Mouse (Mus musculus): ENCODE data around the gene Fam131c. TPM values are rescaled to one million over a fixed set of nuclear protein-coding genes. Genes with fewer than 3 reads are reported as not detected.

The Fam131c gene
- polyA plus RNA-seq, 1 experiment from 2014 or later = 42.5 TPM

GRCm38 (mm10) chr4:141389366-141390150 lies 21.5 kb downstream of the Fam131c start:
- no peak overlapping the region for H3K4me3 ChIP-seq (replicated peaks)
- H3K4me2 ChIP-seq = no peak overlapping the region
- H3K4me1 ChIP-seq = 0 out of 2 replicates have a peak, but pooled peaks cover 3% of the 10 kb centered on the region
- H3K9ac ChIP-seq (replicated peaks) = no peak overlapping the region
- H3K27me3 ChIP-seq (replicated peaks) = peaks cover 7% of the 10 kb centered on the region
- no peaks in the 10 kb centered on the region for H3K9me3 ChIP-seq (replicated peaks)
- no peaks in the 10 kb centered on the region for H3K36me3 ChIP-seq
- ATAC-seq (ENCODE audit: low FRiP score) = no peak
- WGBS = 82% methylated on average over 18 of the region's 18 CpGs
- no peak overlapping the region for H3K27ac ChIP-seq (replicated peaks)

- 82% methylated on average over 12 of the region's 12 CpGs for WGBS
- no peaks in the 10 kb centered on the region for H3K9me3 ChIP-seq (replicated peaks)
- no peaks in the 10 kb centered on the region for H3K36me3 ChIP-seq
- peaks cover 9% of the 10 kb centered on the region; the same call in 1 of the 2 replicates for H3K27me3 ChIP-seq (replicated peaks)
- H3K4me2 ChIP-seq = no peak overlapping the region
- ATAC-seq (ENCODE audit: low FRiP score) = no peak
- no peak overlapping the region for H3K27ac ChIP-seq (replicated peaks)
- no peak overlapping the region for H3K9ac ChIP-seq (replicated peaks)
- no peak overlapping the region for H3K4me3 ChIP-seq (replicated peaks)
- peaks cover 4% of the 10 kb centered on the region; the same call in 1 of the 2 replicates for H3K4me1 ChIP-seq
These were observed 23.3 kb downstream of the Fam131c start for GRCm38 (mm10) chr4:141391293-141391692.

- no peaks in the 10 kb centered on the region for H3K36me3 ChIP-seq
- no peak for ATAC-seq (ENCODE audit: low FRiP score)
- H3K9me3 ChIP-seq (replicated peaks) = no peaks in the 10 kb centered on the region
- H3K27ac ChIP-seq (replicated peaks) = no peak overlapping the region
- H3K4me1 ChIP-seq = peaks cover 4% of the 10 kb centered on the region; the same call in 1 of the 2 replicates
- H3K9ac ChIP-seq (replicated peaks) = no peak overlapping the region
- 14% methylated on average over 16 of the region's 16 CpGs for WGBS
- peaks cover 9% of the 10 kb centered on the region; the same call in 1 of the 2 replicates for H3K27me3 ChIP-seq (replicated peaks)
- peak overlapping the region; percentile 30; the same call in 1 of the 2 replicates for H3K4me2 ChIP-seq
- no peak overlapping the region for H3K4me3 ChIP-seq (replicated peaks)
These were observed 26.7 kb downstream of the Fam131c start for GRCm38 (mm10) chr4:141394751-141395150.

GRCm38 (mm10) chr4:141397861-141398260 lies 29.8 kb downstream of the Fam131c start:
- Histone ChIP-seq H3K9ac (replicated peaks) (no peak overlapping the region), H3K4me2 (no peak overlapping the region), H3K27me3 (replicated peaks) (peaks cover 9% of the 10 kb centered on the region; the same call in 1 of the 2 replicates), H3K36me3 (no peaks in the 10 kb centered on the region), H3K4me3 (replicated peaks) (no peak overlapping the region), H3K4me1 (peaks cover 4% of the 10 kb centered on the region; the same call in 1 of the 2 replicates), H3K9me3 (replicated peaks) (no peaks in the 10 kb centered on the region), H3K27ac (replicated peaks) (no peak overlapping the region)
- 77% methylated on average over 12 of the region's 12 CpGs for WGBS
- no peak for ATAC-seq (ENCODE audit: low FRiP score)

- peaks cover 4% of the 10 kb centered on the region; the same call in 1 of the 2 replicates for H3K4me1 ChIP-seq
- no peak within 1 kb of the TSS for H3K4me3 ChIP-seq (replicated peaks)
- ATAC-seq (ENCODE audit: low FRiP score) = no peak
- 74% methylated on average over 12 of the region's 12 CpGs for WGBS
- H3K27ac ChIP-seq (replicated peaks) = no peak within 1 kb of the TSS
- no peak within 1 kb of the TSS for H3K4me2 ChIP-seq
- H3K27me3 ChIP-seq (replicated peaks) = peaks cover 9% of the 10 kb centered on the region; the same call in 1 of the 2 replicates
- H3K36me3 ChIP-seq = no peaks in the 10 kb centered on the region
- H3K9me3 ChIP-seq (replicated peaks) = no peaks in the 10 kb centered on the region
- no peak within 1 kb of the TSS for H3K9ac ChIP-seq (replicated peaks)
These were observed 30.5 kb downstream of the Fam131c start, which contains the start of gene Clcnka for GRCm38 (mm10) chr4:141398545-141398944. Gene Clcnka (minus strand): TSS chr4:141398724.

GRCm38 (mm10) chr4:141400171-141400570 lies 32.2 kb downstream of the Fam131c start:
- WGBS = 89% methylated on average over 15 of the region's 15 CpGs
- H3K4me2 ChIP-seq = no peak overlapping the region
- peaks cover 5% of the 10 kb centered on the region; the same call in 1 of the 2 replicates for H3K27me3 ChIP-seq (replicated peaks)
- no peak overlapping the region for H3K4me3 ChIP-seq (replicated peaks)
- no peak overlapping the region for H3K27ac ChIP-seq (replicated peaks)
- ATAC-seq (ENCODE audit: low FRiP score) = no peak
- peaks cover 4% of the 10 kb centered on the region for H3K4me1 ChIP-seq
- H3K9me3 ChIP-seq (replicated peaks) = no peaks in the 10 kb centered on the region
- no peaks in the 10 kb centered on the region for H3K36me3 ChIP-seq
- no peak overlapping the region for H3K9ac ChIP-seq (replicated peaks)

- H3K36me3 ChIP-seq = no peaks in the 10 kb centered on the region
- 16% methylated on average over 15 of the region's 15 CpGs for WGBS
- H3K4me1 ChIP-seq = peaks cover 4% of the 10 kb centered on the region
- H3K4me2 ChIP-seq = peak overlapping the region; percentile 52
- ATAC-seq (ENCODE audit: low FRiP score) = peak; percentile 87
- H3K9ac ChIP-seq (replicated peaks) = peak overlapping the region; percentile 41
- no peak overlapping the region for H3K27ac ChIP-seq (replicated peaks)
- no peaks in the 10 kb centered on the region for H3K9me3 ChIP-seq (replicated peaks)
- peak overlapping the region; percentile 14; the same call in 1 of the 2 replicates for H3K4me3 ChIP-seq (replicated peaks)
- peaks cover 5% of the 10 kb centered on the region; the same call in 1 of the 2 replicates for H3K27me3 ChIP-seq (replicated peaks)
These were observed 36.7 kb downstream of the Fam131c start for GRCm38 (mm10) chr4:141404518-141405313.

GRCm38 (mm10) chr4:141405314-141405622 lies 37.2 kb downstream of the Fam131c start:
- Histone ChIP-seq H3K4me2 (no peak overlapping the region), H3K27ac (replicated peaks) (no peak overlapping the region), H3K9ac (replicated peaks) (no peak overlapping the region), H3K4me1 (peaks cover 4% of the 10 kb centered on the region), H3K36me3 (no peaks in the 10 kb centered on the region), H3K27me3 (replicated peaks) (peaks cover 5% of the 10 kb centered on the region; the same call in 1 of the 2 replicates), H3K4me3 (replicated peaks) (no peak overlapping the region), H3K9me3 (replicated peaks) (no peaks in the 10 kb centered on the region)
- 84% methylated on average over 3 of the region's 3 CpGs for WGBS
- no peak for ATAC-seq (ENCODE audit: low FRiP score)

GRCm38 (mm10) chr4:141406516-141407299 lies 38.7 kb downstream of the Fam131c start:
- H3K4me1 ChIP-seq = peaks cover 6% of the 10 kb centered on the region
- no peak overlapping the region for H3K27ac ChIP-seq (replicated peaks)
- H3K9ac ChIP-seq (replicated peaks) = no peak overlapping the region
- no peaks in the 10 kb centered on the region for H3K36me3 ChIP-seq
- WGBS = 47% methylated on average over 14 of the region's 14 CpGs
- H3K4me3 ChIP-seq (replicated peaks) = no peak overlapping the region
- no peak for ATAC-seq (ENCODE audit: low FRiP score)
- H3K4me2 ChIP-seq = no peak overlapping the region
- H3K9me3 ChIP-seq (replicated peaks) = no peaks in the 10 kb centered on the region
- H3K27me3 ChIP-seq (replicated peaks) = peaks cover 5% of the 10 kb centered on the region

- Histone ChIP-seq H3K36me3 (no peaks in the 10 kb centered on the region), H3K27me3 (replicated peaks) (peaks cover 4% of the 10 kb centered on the region), H3K4me1 (peaks cover 6% of the 10 kb centered on the region), H3K27ac (replicated peaks) (no peak overlapping the region), H3K4me2 (no peak overlapping the region), H3K9me3 (replicated peaks) (no peaks in the 10 kb centered on the region), H3K4me3 (replicated peaks) (no peak overlapping the region), H3K9ac (replicated peaks) (no peak overlapping the region)
- 92% methylated on average over 3 of the region's 3 CpGs for WGBS
- no peak for ATAC-seq (ENCODE audit: low FRiP score)
These were observed 40.6 kb downstream of the Fam131c start for GRCm38 (mm10) chr4:141408577-141408976.

- H3K27ac ChIP-seq (replicated peaks) = no peak overlapping the region
- no peak for ATAC-seq (ENCODE audit: low FRiP score)
- no peak overlapping the region for H3K4me3 ChIP-seq (replicated peaks)
- no peaks in the 10 kb centered on the region; the same call in 1 of the 2 replicates for H3K27me3 ChIP-seq (replicated peaks)
- H3K9me3 ChIP-seq (replicated peaks) = no peaks in the 10 kb centered on the region
- H3K9ac ChIP-seq (replicated peaks) = no peak overlapping the region
- no peak overlapping the region for H3K4me2 ChIP-seq
- H3K36me3 ChIP-seq = no peaks in the 10 kb centered on the region
- 17% methylated on average over 22 of the region's 22 CpGs for WGBS
- H3K4me1 ChIP-seq = peaks cover 2% of the 10 kb centered on the region; the same call in 1 of the 2 replicates
These were observed 43.5 kb downstream of the Fam131c start for GRCm38 (mm10) chr4:141411430-141411992.

All from neural tube, embryonic 15.5 days (tissue).